Mouse (Mus musculus) ovary, adult 18-20 months (tissue): ENCODE measurements around the gene Ypel1.

Source experiments
- DNase-seq: peaks from one replicate; pipeline ENCODE4 v3.0.0; 2022; ENCODE audit warnings: low spot score, mixed read lengths

The Ypel1 gene

DNA sequence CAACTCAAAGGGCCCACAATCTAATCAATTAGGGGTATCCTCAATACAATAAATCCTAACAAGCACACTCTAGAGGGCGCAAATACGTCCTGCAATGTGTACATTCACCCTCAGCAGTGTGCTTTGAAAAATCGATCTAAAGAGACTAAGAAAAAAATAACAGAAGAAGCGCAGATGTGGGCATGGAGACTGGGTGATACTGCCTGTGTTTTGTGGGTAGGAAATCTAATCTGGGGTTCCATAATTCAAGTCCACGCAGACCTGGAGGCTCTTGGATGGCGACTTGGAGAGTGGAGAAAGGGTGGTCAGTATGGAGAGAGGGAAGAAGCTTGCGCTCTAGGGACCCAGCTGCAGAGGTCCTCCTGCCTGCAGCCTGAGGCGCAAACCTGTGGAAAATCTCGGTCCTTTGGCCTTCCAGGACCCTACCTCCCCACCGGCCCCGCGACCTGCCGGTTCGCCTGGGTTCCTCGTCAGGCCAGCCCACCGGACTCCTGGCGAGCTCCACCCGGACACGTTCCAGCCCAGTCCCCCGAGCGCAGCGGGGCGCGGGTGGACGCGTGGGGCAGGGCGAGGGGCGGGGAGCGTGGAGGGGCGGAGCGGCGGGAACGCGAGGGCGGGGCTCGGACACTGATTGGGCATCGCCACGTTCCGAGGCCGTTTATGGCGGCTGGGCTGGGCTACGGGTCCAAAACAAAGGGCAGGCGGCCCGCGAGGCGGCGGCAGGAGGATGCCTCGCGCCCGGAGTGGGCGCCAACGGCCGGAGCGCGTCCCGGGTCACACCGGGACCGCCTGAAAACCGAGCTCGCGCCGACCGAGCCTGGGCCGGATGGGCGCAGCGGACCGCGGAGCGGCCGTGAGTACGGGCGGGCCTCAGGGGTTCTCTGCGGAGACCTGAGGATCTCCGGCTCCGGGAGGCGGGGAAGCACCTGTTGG lies at the start of gene Ypel1:
Gene Ypel1 (plus strand): TSS at position 186 of the 933 bp plus-strand sequence.
- DNase-seq: peak; percentile 84

DNA sequence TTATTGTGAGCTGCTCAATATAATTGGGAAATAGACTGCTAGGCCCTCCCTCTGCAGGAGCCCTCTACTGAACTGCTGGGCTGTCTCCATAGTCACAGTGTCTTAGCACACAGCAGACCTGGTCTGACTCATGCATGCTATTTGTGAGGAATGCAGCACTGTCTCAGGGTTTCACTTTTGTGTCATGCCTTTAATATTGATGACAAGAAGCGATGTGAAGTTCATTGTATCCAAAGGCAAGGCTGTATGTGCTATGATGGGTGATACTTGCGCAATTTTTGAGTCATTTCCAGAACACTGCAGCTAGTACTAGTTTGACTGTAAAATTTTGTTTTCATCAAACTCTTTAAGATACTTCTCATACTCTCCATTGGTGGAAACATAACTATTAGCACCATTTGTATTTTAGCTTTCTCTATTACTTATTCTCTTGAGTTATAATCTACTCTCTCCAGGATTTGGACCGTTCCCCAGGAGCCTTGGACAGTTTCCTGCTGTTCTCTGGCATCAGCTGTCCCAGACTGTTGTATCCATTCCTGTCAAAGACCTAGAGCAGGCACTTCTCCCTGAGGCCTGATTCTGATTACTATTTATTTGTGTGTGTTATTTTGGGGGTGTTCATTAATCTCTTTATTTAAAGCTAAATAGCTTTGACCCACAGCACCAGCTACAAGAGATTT lies 44.9 kb upstream of the Ypel1 start:
- no peak for DNase-seq

DNA sequence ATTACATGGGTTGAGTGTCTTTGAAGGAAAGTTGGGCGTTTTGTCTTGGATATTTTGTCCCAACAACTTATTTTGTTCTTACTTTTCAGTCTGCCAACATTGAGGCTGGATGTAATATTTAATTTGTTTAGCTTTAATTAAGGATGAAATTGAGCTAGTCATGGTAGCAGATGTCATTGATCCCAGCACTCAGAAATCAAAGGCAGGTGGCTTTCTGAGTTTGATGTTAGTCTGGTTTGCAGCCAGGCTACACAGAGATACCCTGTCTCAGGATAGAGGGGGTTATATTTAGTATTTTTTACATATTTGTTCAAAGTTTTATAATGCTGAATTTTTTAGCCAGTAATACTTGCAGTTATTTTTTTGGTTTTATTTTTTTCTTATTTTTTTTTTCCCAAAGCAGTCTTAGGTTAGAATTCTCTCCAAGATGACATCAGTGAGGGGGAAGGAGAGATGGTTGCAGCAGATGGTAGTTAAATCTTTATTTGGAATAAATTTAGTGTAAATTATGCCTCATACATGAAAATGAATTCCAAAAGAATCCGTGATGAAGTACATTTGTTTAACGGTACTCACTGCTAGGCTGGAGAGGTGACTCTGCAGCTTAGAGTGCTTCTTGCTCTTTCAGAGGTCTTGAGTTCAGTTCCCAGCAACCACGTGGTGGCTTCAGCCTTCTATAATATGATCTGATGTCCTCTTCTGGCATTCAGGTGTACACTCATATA lies 39.4 kb upstream of the Ypel1 start:
- no peak for DNase-seq

DNA sequence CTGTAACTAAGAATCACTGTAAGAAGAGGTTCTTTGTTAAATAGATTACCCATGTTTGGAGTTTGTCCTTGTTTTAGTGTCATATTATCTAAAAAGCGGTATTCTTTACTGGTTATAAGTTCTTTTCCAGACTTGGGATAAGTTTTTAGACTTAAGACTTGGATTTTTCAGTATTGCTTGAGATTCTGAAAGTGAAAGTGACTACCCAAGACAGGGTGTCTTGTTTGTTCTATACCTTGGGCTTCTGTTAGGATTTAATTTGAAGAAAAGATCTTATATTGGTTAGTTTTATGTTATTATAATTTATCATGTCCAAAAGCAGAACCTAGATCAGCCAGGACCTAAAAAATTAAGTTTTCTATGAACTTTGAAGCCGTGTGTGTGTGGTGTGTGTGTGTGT lies 35.7 kb upstream of the Ypel1 start:
- no peak for DNase-seq

GRCm38 (mm10) chr16:17040716-17041115 lies 28.8 kb upstream of the Ypel1 start:
- DNase-seq: no peak

DNA sequence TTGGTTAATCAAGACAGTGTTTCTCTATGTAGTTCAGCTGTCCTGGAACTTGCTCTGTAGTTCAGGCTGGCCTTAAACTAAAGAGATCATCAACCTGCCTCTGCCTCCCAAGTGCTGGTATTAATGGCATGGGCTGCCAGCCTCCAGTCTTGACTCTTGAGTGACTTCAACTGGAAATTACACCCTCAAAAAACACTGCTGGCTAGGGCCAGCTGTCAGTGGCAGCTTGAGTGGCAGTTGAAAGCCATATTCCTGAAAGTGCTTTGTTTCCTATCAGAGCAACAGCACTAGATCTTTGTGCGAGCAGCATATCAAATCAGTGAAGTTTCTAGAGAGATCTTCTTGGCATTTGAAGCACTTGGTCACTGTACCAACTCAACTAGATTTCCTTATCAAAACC lies 28.1 kb upstream of the Ypel1 start:
- DNase-seq: no peak

- DNase-seq: peak; percentile 47
Observed at GRCm38 (mm10) chr16:17044320-17044719, 25.2 kb upstream of the Ypel1 start.

DNA sequence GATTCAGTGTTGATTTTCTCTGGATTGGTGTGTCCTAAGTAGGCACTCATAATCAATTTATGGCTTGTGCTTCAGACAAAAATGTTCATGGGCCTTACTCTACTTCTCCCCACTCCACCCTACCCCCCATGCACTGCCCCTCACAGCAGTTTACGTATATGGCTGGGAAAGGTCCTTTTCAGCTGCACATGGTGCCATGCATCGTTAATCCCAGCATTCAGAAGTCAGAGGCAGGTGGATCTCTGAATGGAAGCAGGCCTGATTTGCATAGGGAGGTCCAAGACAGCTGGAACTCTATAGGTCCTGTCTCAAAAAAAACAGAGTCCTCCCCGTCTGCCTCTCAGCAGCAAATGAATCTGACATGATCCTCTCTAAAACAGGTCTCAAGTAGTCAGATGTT lies 24.2 kb upstream of the Ypel1 start:
- DNase-seq: no peak

- no peak for DNase-seq
Observed at GRCm38 (mm10) chr16:17049886-17050285, 19.6 kb upstream of the Ypel1 start.

DNA sequence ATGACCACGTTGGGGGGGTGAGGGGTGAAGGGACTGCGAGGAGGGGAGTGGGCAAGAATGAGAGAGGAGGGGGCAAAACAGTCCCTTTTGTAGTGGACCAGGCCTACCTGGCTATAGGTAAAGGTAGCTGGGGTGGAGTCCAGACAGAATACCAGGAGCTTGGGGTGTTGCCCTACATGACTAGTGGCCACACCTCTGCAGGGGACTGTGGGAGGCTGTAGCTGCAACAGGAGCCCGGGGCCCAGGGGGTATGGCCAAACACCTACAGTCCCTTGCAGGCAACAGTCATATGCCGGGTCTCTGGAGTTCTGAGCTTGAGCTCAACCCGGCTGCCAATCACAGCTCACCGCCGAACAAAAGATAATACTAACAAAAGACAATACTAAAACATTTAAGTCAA lies 17.4 kb upstream of the Ypel1 start:
- DNase-seq: no peak

DNA sequence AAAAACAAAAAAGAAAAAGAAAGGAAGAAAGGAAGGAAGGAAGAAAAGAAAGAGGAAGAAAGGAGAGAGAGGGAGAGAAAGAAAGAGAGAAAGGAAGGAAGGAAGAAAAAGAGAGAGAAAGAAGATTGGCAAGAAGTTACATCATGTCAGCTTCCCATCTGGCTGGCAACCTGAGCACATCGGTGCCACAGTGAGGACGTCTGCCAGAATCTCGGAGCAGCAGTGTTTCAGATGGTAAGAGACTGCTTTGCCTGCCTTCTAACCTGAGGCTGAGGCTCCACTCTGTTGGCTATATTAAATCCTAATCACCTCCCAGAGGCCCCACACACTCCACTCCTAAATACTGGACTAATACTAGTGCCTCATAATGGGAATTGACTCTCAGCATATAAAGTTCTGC lies 15.6 kb upstream of the Ypel1 start:
- DNase-seq: no peak

- DNase-seq: no peak
Observed at GRCm38 (mm10) chr16:17055584-17055983, 13.9 kb upstream of the Ypel1 start.

DNA sequence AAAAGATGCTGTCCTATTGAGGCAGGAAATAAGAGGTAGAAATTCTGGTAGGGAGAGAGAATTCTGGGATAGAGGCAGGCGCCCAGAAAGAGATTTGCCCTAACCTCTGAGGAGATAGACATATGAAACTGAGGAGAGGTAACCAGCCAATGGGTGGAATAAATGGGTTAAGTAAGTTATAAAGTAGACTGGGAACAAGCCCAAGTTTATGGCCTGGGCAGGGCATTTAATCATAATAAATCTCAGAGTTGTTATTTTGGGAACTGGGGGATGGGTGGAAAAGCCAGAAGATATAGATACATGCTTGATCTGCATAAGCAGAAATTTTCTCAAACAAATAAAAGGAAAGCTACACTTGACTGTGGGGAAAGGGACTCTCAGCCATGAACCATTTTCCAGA lies 7.2 kb upstream of the Ypel1 start:
- DNase-seq: no peak

DNA sequence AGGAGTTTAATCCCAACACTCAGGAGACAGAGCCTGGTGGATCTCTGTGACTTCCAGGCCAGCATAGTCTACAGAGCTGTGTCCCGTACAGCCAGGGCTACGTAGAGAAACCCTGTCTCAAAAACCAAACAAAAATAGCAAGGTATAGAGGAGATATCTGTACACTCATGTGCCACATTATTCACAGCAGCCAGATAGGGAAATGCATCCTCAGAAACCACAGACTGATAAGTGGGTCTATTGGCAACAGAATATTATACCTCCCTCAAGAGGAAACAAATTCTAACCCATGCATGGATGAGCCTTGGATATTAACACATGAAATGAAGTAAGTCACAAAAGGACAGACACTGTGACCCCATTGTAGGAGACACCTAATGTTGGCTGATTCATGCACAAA lies 1.9 kb upstream of the Ypel1 start:
- no peak for DNase-seq

GRCm38 (mm10) chr16:17070716-17071115 lies 1.2 kb downstream of the Ypel1 start:
- DNase-seq: no peak

DNA sequence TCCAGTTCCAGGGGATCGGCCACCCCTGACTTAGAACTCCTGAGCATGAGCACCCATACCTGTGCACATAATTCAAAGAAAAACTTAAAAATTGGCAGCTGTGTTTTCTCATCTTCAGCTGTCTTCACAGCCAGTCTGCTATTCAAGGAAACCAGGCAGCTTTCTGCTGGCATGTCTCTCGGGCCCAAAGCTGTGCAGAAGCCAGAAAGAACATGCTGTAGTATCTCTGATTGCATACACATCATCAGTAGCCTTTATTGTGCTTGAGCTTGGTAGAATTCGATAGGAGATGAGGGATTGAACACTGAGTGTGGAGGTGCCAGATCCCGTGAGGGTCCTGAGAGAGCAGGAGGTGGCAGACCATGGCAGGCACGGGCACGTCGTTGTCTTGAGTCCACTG lies 3.5 kb downstream of the Ypel1 start:
- DNase-seq: no peak

DNA sequence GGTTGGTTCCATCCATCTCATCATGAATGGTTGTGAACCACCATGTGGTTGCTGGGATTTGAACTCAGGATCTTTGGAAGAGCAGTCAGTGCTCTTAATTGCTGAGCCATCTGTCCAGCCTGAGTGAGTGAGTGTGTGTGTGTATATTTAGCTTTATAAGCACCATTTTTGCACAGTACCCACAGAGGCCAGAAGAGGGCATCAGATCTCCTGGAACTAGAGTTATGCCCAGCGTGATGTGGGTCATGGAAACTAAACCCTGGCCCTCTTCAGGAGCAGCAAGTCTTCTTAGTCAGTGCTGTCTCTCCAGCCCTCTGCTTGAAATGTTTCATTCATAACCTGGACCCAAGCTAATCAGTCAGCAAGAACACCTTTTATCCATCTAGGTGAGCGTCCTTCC lies 6.8 kb downstream of the Ypel1 start:
- DNase-seq: no peak

- no peak for DNase-seq
Observed at GRCm38 (mm10) chr16:17076869-17077268, 7.4 kb downstream of the Ypel1 start.

GRCm38 (mm10) chr16:17078101-17078500 lies 8.6 kb downstream of the Ypel1 start:
- DNase-seq: no peak

DNA sequence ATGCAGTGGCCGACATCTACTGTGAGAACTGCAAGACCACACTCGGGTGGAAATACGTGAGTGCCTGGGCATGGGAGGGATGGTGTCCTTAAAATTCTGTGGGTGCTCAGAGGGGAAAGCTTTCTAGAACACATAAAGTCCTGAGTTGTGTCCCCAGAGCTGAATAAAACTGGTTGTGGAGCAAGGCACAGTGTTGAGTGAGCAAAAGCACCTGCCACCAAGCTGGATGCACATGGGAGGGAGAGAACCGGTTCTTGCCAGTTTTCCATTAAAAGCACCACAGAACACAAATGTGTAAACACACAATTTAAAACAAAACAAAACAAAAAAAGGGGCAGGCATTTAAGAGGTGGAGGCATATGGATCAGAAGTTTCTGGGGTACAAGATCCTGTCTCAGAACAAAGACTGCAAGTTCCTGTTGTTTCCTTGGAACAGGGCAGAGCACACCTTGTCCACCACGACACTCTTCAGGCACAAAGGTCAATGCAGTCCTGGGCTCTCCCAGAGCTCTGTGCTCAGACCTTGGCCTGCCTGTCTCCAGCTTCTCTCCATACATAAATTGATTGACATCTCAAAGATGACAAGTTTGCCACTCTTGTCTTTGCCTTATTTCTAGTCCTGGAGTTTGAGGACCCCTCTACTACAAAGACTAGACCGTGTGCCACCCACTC lies 12.8 kb downstream of the Ypel1 start:
- DNase-seq: no peak

GRCm38 (mm10) chr16:17085636-17086035 lies 16.1 kb downstream of the Ypel1 start:
- DNase-seq: peak; percentile 63

- no peak for DNase-seq
Observed at GRCm38 (mm10) chr16:17086241-17086640, 16.7 kb downstream of the Ypel1 start.
